Mouse (Mus musculus): ENCODE results near the gene Rpl18. TPM values are rescaled to one million over a fixed set of nuclear protein-coding genes. Genes with fewer than 3 reads are reported as not detected.

Gene Rpl18
- total and polyA plus RNA-seq, 2 experiments from 2014 or later: 479 to 1,310 TPM

DNA sequence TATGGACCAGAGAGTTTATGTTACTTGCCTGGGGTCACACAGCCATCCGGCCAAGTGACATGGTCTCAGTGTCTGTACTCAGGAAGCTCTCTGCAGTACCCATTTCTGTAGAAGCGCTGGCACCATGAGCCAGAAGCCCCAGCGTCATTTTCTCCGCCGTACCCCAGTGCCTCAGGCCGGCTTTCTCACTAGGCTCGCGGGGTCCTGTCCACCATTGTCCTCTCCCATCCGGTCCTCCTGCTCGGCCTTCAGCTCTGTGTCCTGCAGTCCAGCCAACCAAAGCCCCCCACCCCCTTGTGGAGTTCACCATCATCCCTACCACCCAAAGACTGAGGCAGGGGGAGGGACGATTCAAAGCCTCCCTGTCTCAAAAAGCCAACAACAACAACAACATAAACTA is 13.7 kb upstream of the Rpl18 start:
- ATAC-seq (ENCODE audit: insufficient read depth, low read depth) (no peak), DNase-seq (ENCODE audit: low spot score) (no peak)
- H3K4me2 ChIP-seq (ENCODE audit: low read depth, low read length): no peak overlapping the region
- H3K9me3 ChIP-seq (replicated peaks; ENCODE audit: control insufficient read depth, low read length): no peaks in the 10 kb centered on the region
- no peak overlapping the region for H3K9ac ChIP-seq (replicated peaks; ENCODE audit: low read depth, low read length)
- no peak overlapping the region for H3K4me3 ChIP-seq (ENCODE audit: low read depth, low read length)
- peaks cover 19% of the 10 kb centered on the region for H3K4me1 ChIP-seq (ENCODE audit: control insufficient read depth, insufficient read depth)
- H3K27ac ChIP-seq (ENCODE audit: low read depth): no peak overlapping the region
- peaks cover 24% of the 10 kb centered on the region for H3K27me3 ChIP-seq (ENCODE audit: control insufficient read depth, insufficient read depth, low read length)
- 94% methylated on average over 11 of the region's 11 CpGs for WGBS
- TF ChIP-seq EP300 (IDR thresholded peaks at IDR 0.05; ENCODE audit: low read depth) (no peak), CTCF (IDR thresholded peaks at IDR 0.05; ENCODE audit: low read depth) (no peak)
- no peaks in the 10 kb centered on the region for H3K36me3 ChIP-seq (replicated peaks; ENCODE audit: control insufficient read depth, insufficient read depth, low read length)

DNA sequence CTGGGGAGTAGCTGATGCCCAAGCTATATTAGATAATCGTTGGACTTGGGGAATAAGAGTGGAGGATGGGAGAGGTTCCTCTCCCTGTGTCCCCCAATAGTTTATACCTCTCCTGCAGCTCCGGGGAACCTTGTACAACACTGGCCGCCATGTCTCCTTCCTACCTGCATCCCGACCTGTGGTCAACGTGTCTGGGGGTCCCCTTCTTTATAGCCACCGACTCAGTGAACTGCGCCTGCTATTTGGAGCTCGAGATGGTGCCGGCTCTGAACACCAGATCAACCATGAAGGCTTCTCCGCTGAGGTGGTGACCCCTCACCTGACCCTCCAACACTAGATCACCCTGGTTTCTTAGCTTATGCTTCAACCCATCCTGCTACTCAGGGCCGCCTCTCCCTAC is 12.9 kb upstream of the Rpl18 start:
- DNase-seq (ENCODE audit: low spot score) (no peak), ATAC-seq (ENCODE audit: insufficient read depth, low read depth) (no peak)
- H3K36me3 ChIP-seq (replicated peaks; ENCODE audit: control insufficient read depth, insufficient read depth, low read length): no peaks in the 10 kb centered on the region
- no peak for TF ChIP-seq EP300 (IDR thresholded peaks at IDR 0.05; ENCODE audit: low read depth)
- no peak for TF ChIP-seq CTCF (IDR thresholded peaks at IDR 0.05; ENCODE audit: low read depth)
- 84% methylated on average over 11 of the region's 11 CpGs for WGBS
- H3K27ac ChIP-seq (ENCODE audit: low read depth): no peak overlapping the region
- no peak overlapping the region for H3K9ac ChIP-seq (replicated peaks; ENCODE audit: low read depth, low read length)
- peaks cover 24% of the 10 kb centered on the region for H3K27me3 ChIP-seq (ENCODE audit: control insufficient read depth, insufficient read depth, low read length)
- no peak overlapping the region for H3K4me3 ChIP-seq (ENCODE audit: low read depth, low read length)
- no peaks in the 10 kb centered on the region for H3K9me3 ChIP-seq (replicated peaks; ENCODE audit: control insufficient read depth, low read length)
- peaks cover 22% of the 10 kb centered on the region for H3K4me1 ChIP-seq (ENCODE audit: control insufficient read depth, insufficient read depth)
- no peak overlapping the region for H3K4me2 ChIP-seq (ENCODE audit: low read depth, low read length)

DNA sequence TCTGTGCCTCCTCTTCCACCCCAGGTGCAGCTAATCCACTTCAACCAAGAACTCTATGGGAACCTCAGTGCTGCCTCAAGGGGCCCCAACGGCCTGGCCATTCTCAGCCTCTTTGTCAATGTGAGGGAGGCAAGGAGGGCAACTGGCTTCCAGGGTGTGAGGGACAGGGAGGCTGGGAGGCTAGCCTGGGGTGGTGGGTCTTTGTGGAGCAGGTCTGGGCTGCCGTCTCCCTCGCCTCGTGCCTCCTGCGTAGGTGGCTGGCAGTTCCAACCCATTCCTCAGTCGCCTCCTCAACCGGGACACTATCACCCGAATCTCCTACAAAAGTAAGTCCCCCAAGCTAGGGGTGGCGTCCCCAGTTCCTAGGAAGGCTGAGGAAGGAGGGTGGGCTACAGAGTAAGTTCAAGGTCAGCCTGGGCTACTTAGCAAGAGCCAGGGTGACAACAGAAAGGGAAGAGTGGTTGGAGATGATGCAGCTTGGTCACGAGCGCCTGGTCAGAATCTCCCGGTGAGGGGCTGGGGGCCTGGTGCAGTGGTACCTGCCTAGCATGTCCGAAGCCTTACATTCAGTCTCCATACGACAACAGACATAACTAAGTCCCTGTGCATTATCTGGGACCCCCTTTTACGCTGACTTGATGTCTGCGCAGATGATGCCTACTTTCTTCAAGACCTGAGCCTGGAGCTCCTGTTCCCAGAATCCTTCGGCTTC is 12.3 kb upstream of the Rpl18 start:
- peaks cover 24% of the 10 kb centered on the region for H3K27me3 ChIP-seq (ENCODE audit: control insufficient read depth, insufficient read depth, low read length)
- WGBS: 87% methylated on average over 17 of the region's 17 CpGs
- no peak for TF ChIP-seq CTCF (IDR thresholded peaks at IDR 0.05; ENCODE audit: low read depth)
- no peak overlapping the region for H3K4me2 ChIP-seq (ENCODE audit: low read depth, low read length)
- no peak overlapping the region for H3K27ac ChIP-seq (ENCODE audit: low read depth)
- ATAC-seq (ENCODE audit: insufficient read depth, low read depth) (no peak), DNase-seq (ENCODE audit: low spot score) (no peak)
- no peak overlapping the region for H3K4me3 ChIP-seq (ENCODE audit: low read depth, low read length)
- H3K36me3 ChIP-seq (replicated peaks; ENCODE audit: control insufficient read depth, insufficient read depth, low read length): no peaks in the 10 kb centered on the region
- H3K9me3 ChIP-seq (replicated peaks; ENCODE audit: control insufficient read depth, low read length): no peaks in the 10 kb centered on the region
- H3K9ac ChIP-seq (replicated peaks; ENCODE audit: low read depth, low read length): no peak overlapping the region
- peaks cover 26% of the 10 kb centered on the region for H3K4me1 ChIP-seq (ENCODE audit: control insufficient read depth, insufficient read depth)

- Histone ChIP-seq H3K36me3 (replicated peaks; ENCODE audit: control insufficient read depth, insufficient read depth, low read length) (no peaks in the 10 kb centered on the region), H3K4me2 (ENCODE audit: low read depth, low read length) (peak overlapping the region; percentile 96), H3K4me3 (ENCODE audit: low read depth, low read length) (peak overlapping the region; percentile 77), H3K4me1 (ENCODE audit: control insufficient read depth, insufficient read depth) (peaks cover 32% of the 10 kb centered on the region), H3K27me3 (ENCODE audit: control insufficient read depth, insufficient read depth, low read length) (peaks cover 20% of the 10 kb centered on the region), H3K27ac (ENCODE audit: low read depth) (peak overlapping the region; percentile 93), H3K9me3 (replicated peaks; ENCODE audit: control insufficient read depth, low read length) (no peaks in the 10 kb centered on the region), H3K9ac (replicated peaks; ENCODE audit: low read depth, low read length) (peak overlapping the region; percentile 64; the same call in 1 of the 2 replicates)
- ATAC-seq (ENCODE audit: insufficient read depth, low read depth) (no peak), DNase-seq (ENCODE audit: low spot score) (no peak)
- TF ChIP-seq CTCF (IDR thresholded peaks at IDR 0.05; ENCODE audit: low read depth) (no peak), EP300 (IDR thresholded peaks at IDR 0.05; ENCODE audit: low read depth) (no peak)
- 36% methylated on average over 12 of the region's 12 CpGs for WGBS
These were observed 11.7 kb upstream of the Rpl18 start for GRCm38 (mm10) chr7:45703521-45704033.

- Histone ChIP-seq H3K36me3 (replicated peaks; ENCODE audit: control insufficient read depth, insufficient read depth, low read length) (no peaks in the 10 kb centered on the region), H3K4me2 (ENCODE audit: low read depth, low read length) (peak overlapping the region; percentile 96), H3K27me3 (ENCODE audit: control insufficient read depth, insufficient read depth, low read length) (peaks cover 14% of the 10 kb centered on the region), H3K4me3 (ENCODE audit: low read depth, low read length) (peak overlapping the region; percentile 77), H3K9ac (replicated peaks; ENCODE audit: low read depth, low read length) (peak overlapping the region; percentile 64), H3K4me1 (ENCODE audit: control insufficient read depth, insufficient read depth) (peaks cover 35% of the 10 kb centered on the region), H3K9me3 (replicated peaks; ENCODE audit: control insufficient read depth, low read length) (no peaks in the 10 kb centered on the region), H3K27ac (ENCODE audit: low read depth) (peak overlapping the region; percentile 93)
- TF ChIP-seq CTCF (IDR thresholded peaks at IDR 0.05; ENCODE audit: low read depth) (no peak), EP300 (IDR thresholded peaks at IDR 0.05; ENCODE audit: low read depth) (no peak)
- WGBS: 1% methylated on average over 13 of the region's 13 CpGs
- peak; percentile 57 for ATAC-seq (ENCODE audit: insufficient read depth, low read depth)
- peak; percentile 87 for DNase-seq (ENCODE audit: low spot score)
These were observed 11.2 kb upstream of the Rpl18 start for GRCm38 (mm10) chr7:45704046-45704559.
